Mouse (Mus musculus) MEL (cell line): Measurements from ENCODE around the gene Fpr-rs4. TPM values are rescaled to one million over a fixed set of nuclear protein-coding genes. Genes with fewer than 3 reads are reported as not detected.
"Not testable (repeated sequence)": the region's sequence is repeated elsewhere in the genome, so short reads cannot be mapped to it uniquely, and the experiment has no call there.

Source experiments
- DNase-seq: peaks from one replicate; pipeline ENCODE4 v3.0.0; 2011; ENCODE audit warnings: low read depth, low spot score
- H3K27ac ChIP-seq: 2 replicates; pipeline ENCODE4 v1.5.1; 2012; ENCODE audit warnings: low read depth, mild to moderate bottlenecking, control low read depth, low read length, moderate library complexity; ENCODE audit not compliant: control insufficient read depth
- H3K27me3 ChIP-seq, 2 experiments: fragments of 150-350 bp in 1 of 2; sonication (generic) in 1 of 2; 2 replicates each; pipeline ENCODE4 v1.6.1; 2012; ENCODE audit warnings: low read length in 2 of 2, mild to moderate bottlenecking in 2 of 2, improper control_type of control experiment in 1 of 2, moderate library complexity in 1 of 2; ENCODE audit not compliant: insufficient read depth in 2 of 2, control insufficient read depth in 1 of 2
- H3K36me3 ChIP-seq, 2 experiments: 2 replicates each; pipeline ENCODE4 v1.6.1; 2012 to 2014; ENCODE audit warnings: low read length in 2 of 2, improper control_type of control experiment in 1 of 2, inconsistent platforms in 1 of 2, mild to moderate bottlenecking in 1 of 2; ENCODE audit not compliant: insufficient read depth in 2 of 2, control insufficient read depth in 1 of 2
- H3K4me1 ChIP-seq, 2 experiments: fragments of 150-350 bp in 1 of 2; sonication (generic) in 1 of 2; 2 replicates each; pipeline ENCODE4 v1.6.1; 2012; ENCODE audit warnings: low read length in 2 of 2, improper control_type of control experiment in 1 of 2, mild to moderate bottlenecking in 1 of 2; ENCODE audit not compliant: insufficient read depth in 2 of 2, control insufficient read depth in 1 of 2
- H3K4me3 ChIP-seq, 2 experiments: fragments of 150-350 bp in 1 of 2; sonication (generic) in 1 of 2; 2 replicates each; pipeline ENCODE4 v1.5.1; 2012; ENCODE audit warnings: low read depth in 2 of 2, low read length in 2 of 2, mild to moderate bottlenecking in 2 of 2, moderate library complexity in 2 of 2, control low read depth in 1 of 2, improper control_type of control experiment in 1 of 2; ENCODE audit not compliant: control insufficient read depth in 1 of 2, insufficient read depth in 1 of 2
- H3K79me2 ChIP-seq: 2 replicates; pipeline ENCODE4 v1.6.1; 2012; ENCODE audit warnings: mild to moderate bottlenecking, low read length, moderate library complexity; ENCODE audit not compliant: control insufficient read depth, poor library complexity, insufficient read depth
- H3K9ac ChIP-seq: 2 replicates; pipeline ENCODE4 v1.6.1; 2012; ENCODE audit warnings: low read depth, mild to moderate bottlenecking, control low read depth, low read length, moderate library complexity; ENCODE audit not compliant: control insufficient read depth, poor library complexity, severe bottlenecking
- H3K9me3 ChIP-seq: fragments of 150-350 bp; sonication (generic); replicated peaks from 2 replicates; pipeline ENCODE4 v1.6.1; 2012; ENCODE audit warnings: mild to moderate bottlenecking, low read length, improper control_type of control experiment, moderate library complexity; ENCODE audit not compliant: insufficient read depth
- BHLHE40 ChIP-seq: IDR thresholded peaks from 2 replicates; pipeline ENCODE4 v1.6.1; 2012; ENCODE audit warnings: low read depth, mild to moderate bottlenecking, inconsistent platforms, low read length, improper control_type of control experiment, borderline replicate concordance
- CHD1 ChIP-seq: IDR thresholded peaks from 2 replicates; pipeline ENCODE4 v1.6.1; 2012; ENCODE audit warnings: low read depth, mild to moderate bottlenecking, inconsistent platforms, low read length, improper control_type of control experiment
- CTCF ChIP-seq, 3 experiments: IDR thresholded peaks in 2 of 3; conservative IDR thresholded peaks in 1 of 3; 2 replicates each; pipeline ENCODE4 v1.5.1; 2011 to 2012; ENCODE audit warnings: low read length in 3 of 3, low read depth in 2 of 3, mild to moderate bottlenecking in 2 of 3, improper control_type of control experiment in 1 of 3, inconsistent platforms in 1 of 3, mixed read lengths in 1 of 3, moderate library complexity in 1 of 3; ENCODE audit not compliant: control insufficient read depth in 1 of 3, insufficient read depth in 1 of 3, poor library complexity in 1 of 3, severe bottlenecking in 1 of 3
- MAZ ChIP-seq: IDR thresholded peaks from 2 replicates; pipeline ENCODE4 v1.6.1; 2012; ENCODE audit warnings: low read depth, mild to moderate bottlenecking, inconsistent platforms, low read length, improper control_type of control experiment
- MYC ChIP-seq: IDR thresholded peaks from 2 replicates; pipeline ENCODE4 v1.6.1; 2011; ENCODE audit warnings: low read depth, mild to moderate bottlenecking, low read length, improper control_type of control experiment, moderate library complexity
- NELFE ChIP-seq: IDR thresholded peaks from 2 replicates; pipeline ENCODE4 v1.6.1; 2011; ENCODE audit warnings: low read depth, low read length, improper control_type of control experiment
- RAD21 ChIP-seq: IDR thresholded peaks from 2 replicates; pipeline ENCODE4 v1.6.1; 2011; ENCODE audit warnings: mild to moderate bottlenecking, low read depth, low read length, improper control_type of control experiment
- RCOR1 ChIP-seq: IDR thresholded peaks from 2 replicates; pipeline ENCODE4 v1.6.1; 2012; ENCODE audit warnings: low read depth, mild to moderate bottlenecking, inconsistent platforms, low read length, improper control_type of control experiment
- SIN3A ChIP-seq: IDR thresholded peaks from 2 replicates; pipeline ENCODE4 v1.6.1; 2012; ENCODE audit warnings: low read length, improper control_type of control experiment, inconsistent platforms
- SMC3 ChIP-seq: IDR thresholded peaks from 2 replicates; pipeline ENCODE4 v1.6.1; 2011; ENCODE audit warnings: low read depth, low read length, improper control_type of control experiment
- TCF12 ChIP-seq: IDR thresholded peaks from 2 replicates; pipeline ENCODE4 v1.6.1; 2014; ENCODE audit warnings: low read depth, mild to moderate bottlenecking, inconsistent platforms, low read length, improper control_type of control experiment, moderate library complexity
- USF1 ChIP-seq: IDR thresholded peaks from 2 replicates; pipeline ENCODE4 v1.6.1; 2014; ENCODE audit warnings: low read depth, mild to moderate bottlenecking, inconsistent platforms, low read length, improper control_type of control experiment, moderate library complexity
- ZC3H11A ChIP-seq: IDR thresholded peaks from 2 replicates; pipeline ENCODE4 v1.6.1; 2012; ENCODE audit warnings: low read depth, mild to moderate bottlenecking, inconsistent platforms, low read length, improper control_type of control experiment
- ZMIZ1 ChIP-seq: IDR thresholded peaks from 2 replicates; pipeline ENCODE4 v1.6.1; 2012; ENCODE audit warnings: low read depth, mild to moderate bottlenecking, inconsistent platforms, low read length, improper control_type of control experiment, moderate library complexity
- ZNF384 ChIP-seq: IDR thresholded peaks from 2 replicates; pipeline ENCODE4 v1.6.1; 2012; ENCODE audit warnings: low read depth, mild to moderate bottlenecking, inconsistent platforms, low read length, improper control_type of control experiment
- polyA plus RNA-seq, 2 experiments: library from polyadenylated mRNA; stranded (reverse) in 1 of 2; unstranded in 1 of 2; fragments of >175 nt in 1 of 2; fragments of >200 nt in 1 of 2; gene quantifications; 2 replicates each; pipeline versions ENCODE4 v1.2.1 to v1.2.4; 2012; ENCODE audit warnings: low replicate concordance in 2 of 2, low read depth in 1 of 2; ENCODE audit not compliant: insufficient read length in 2 of 2, insufficient read depth in 1 of 2, missing spikeins in 1 of 2
- total RNA-seq: library from RNA; depleted of rRNA; stranded (reverse); fragments of 300-350 nt; gene quantifications from 2 replicates; pipeline ENCODE4 v1.2.3, GENCODE M21; 2012; rRNA removed

Gene Fpr-rs4
- total RNA-seq (not detected in 2 replicates), polyA plus RNA-seq (not detected)

DNA sequence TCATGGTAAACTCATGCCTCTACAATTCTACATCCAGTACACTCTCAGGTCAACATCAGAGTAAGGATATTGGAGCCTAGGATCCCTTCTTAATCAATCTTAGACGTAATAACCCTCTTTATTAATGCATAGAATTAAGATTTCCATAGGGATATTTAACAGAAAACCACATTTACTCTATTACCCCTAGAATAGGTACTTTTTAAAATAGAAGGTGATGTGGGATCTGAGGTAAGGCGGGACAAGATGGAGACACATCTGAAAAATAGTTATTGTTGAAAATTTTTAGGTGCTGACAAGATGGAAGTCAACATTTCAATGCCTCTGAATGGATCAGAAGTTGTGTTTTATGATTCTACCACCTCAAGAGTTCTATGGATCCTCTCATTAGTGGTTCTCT is at the start of gene Fpr-rs4:
Gene Fpr-rs4, plus strand, starts transcription at position 301 of the 400 bp plus-strand sequence.
- TF ChIP-seq MYC = no peak
- TF ChIP-seq, all 39 proteins: peak for 0
- Histone ChIP-seq H3K4me1 (no peaks in the 10 kb centered on the region), H3K79me2 (no peaks in the 10 kb centered on the region), H3K36me3 (no peaks in the 10 kb centered on the region), H3K4me3 (no peak within 1 kb of the TSS), H3K9ac (no peak within 1 kb of the TSS), H3K27me3 (no peaks in the 10 kb centered on the region), H3K9me3 (no peaks in the 10 kb centered on the region), H3K27ac (no peak within 1 kb of the TSS)
- no peak for DNase-seq

GRCm38 (mm10) chr17:17973443-17973842 is 48.1 kb upstream of the Fpr-rs4 start:
- TF ChIP-seq USF1 (no peak), CTCF (IDR thresholded peaks at IDR 0.05 in 2 of 3, conservative IDR thresholded peaks at IDR 0.05 in 1 of 3; ENCODE audit: control insufficient read depth in 1 of 3, insufficient read depth in 1 of 3, low read depth in 2 of 3, low read length in 3 of 3, poor library complexity in 1 of 3, severe bottlenecking in 1 of 3) (peak in 2 of 3 experiments; percentile 44 to 62; a peak in 4 of 6 replicates), SMC3 (peak; percentile 66), ZC3H11A (peak; percentile 19; the same call in 1 of the 2 replicates), RAD21 (peak; percentile 45), NELFE (no peak)
- Histone ChIP-seq H3K79me2 (no peaks in the 10 kb centered on the region), H3K9me3 (no peaks in the 10 kb centered on the region), H3K9ac (no peak overlapping the region), H3K4me1 (no peaks in the 10 kb centered on the region), H3K27ac (no peak overlapping the region), H3K27me3 (no peaks in the 10 kb centered on the region), H3K4me3 (no peak overlapping the region), H3K36me3 (no peaks in the 10 kb centered on the region)
- peak; percentile 59 for DNase-seq

- H3K36me3 ChIP-seq, H3K27ac ChIP-seq, H3K79me2 ChIP-seq, H3K9me3 ChIP-seq, H3K4me1 ChIP-seq, H3K4me3 ChIP-seq, H3K27me3 ChIP-seq, H3K9ac ChIP-seq, DNase-seq: not testable (repeated sequence)
Measured at GRCm38 (mm10) chr17:17981232-17981631, 40.3 kb upstream of the Fpr-rs4 start.

DNA sequence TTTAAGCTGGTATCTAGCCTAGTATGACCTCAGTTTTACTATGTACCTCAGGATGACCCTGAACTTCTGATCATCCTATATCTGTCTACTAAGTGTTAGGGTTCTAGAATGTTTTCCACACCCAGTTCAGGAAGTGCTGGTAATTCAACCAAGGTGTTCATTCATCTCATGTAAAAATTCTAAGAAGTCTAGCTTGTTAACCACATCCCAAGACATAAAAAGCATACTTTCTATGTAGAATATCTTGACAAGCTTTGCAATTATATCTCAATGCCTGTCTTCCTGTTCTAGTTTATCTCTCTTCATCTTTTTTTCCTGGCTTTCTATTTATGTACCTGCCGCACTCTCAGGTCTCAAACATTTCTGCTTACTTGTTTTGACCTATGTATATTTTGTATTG is 16.8 kb upstream of the Fpr-rs4 start:
- Histone ChIP-seq H3K27me3 (no peaks in the 10 kb centered on the region), H3K9ac (no peak overlapping the region), H3K4me3 (no peak overlapping the region), H3K36me3 (no peaks in the 10 kb centered on the region), H3K79me2 (no peaks in the 10 kb centered on the region), H3K9me3 (no peaks in the 10 kb centered on the region), H3K27ac (no peak overlapping the region), H3K4me1 (no peaks in the 10 kb centered on the region)
- no peak for DNase-seq
- no peak for TF ChIP-seq SIN3A
- TF ChIP-seq USF1 = no peak
- TF ChIP-seq MAZ = no peak
- no peak for TF ChIP-seq BHLHE40
- no peak for TF ChIP-seq CHD1
- no peak for TF ChIP-seq ZNF384
- TF ChIP-seq TCF12 = no peak
- no peak for TF ChIP-seq RCOR1
- TF ChIP-seq SMC3 = no peak
- no peak for TF ChIP-seq ZMIZ1
